Mouse (Mus musculus): Measurements from ENCODE around the gene 2510039O18Rik. TPM values are rescaled to one million over a fixed set of nuclear protein-coding genes. Genes with fewer than 3 reads are reported as not detected.
A peak's percentile ranks its signal among the peaks of the same experiment; 100 is the strongest.

Gene 2510039O18Rik
- polyA plus RNA-seq, 1 experiment from 2014 or later, result 6.5 TPM

DNA sequence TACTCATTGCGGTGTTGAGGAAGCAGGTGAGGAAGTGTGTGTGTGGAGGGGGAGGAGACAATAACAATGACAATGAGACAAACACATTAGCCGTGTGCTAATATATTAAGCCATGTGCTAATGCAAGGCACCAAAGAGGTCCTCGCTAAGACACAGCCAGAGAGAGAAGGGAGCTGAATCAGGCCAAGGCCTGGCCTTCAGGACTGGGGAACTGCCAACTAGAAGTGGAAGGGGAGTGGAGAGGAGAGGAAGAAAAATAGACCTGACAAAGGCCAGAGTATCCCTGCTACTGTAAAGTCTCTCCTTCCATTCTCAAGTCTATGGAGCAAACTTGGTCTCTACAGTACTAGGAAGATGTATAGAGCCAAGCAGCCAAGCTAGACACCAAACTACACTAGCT is 37.1 kb upstream of the 2510039O18Rik start:
- H3K4me3 ChIP-seq (ENCODE audit: low read depth, low read length), result peak overlapping the region; percentile 89
- TF ChIP-seq CTCF (IDR thresholded peaks at IDR 0.05; ENCODE audit: low read depth), result no peak
- peak overlapping the region; percentile 91; the same call in 1 of the 2 replicates for H3K27ac ChIP-seq (ENCODE audit: low read depth)
- peak overlapping the region; percentile 92 for H3K9ac ChIP-seq (replicated peaks)
- no peaks in the 10 kb centered on the region for H3K27me3 ChIP-seq (ENCODE audit: insufficient read depth, low read length)
- no peaks in the 10 kb centered on the region for H3K9me3 ChIP-seq (ENCODE audit: low read length)
- H3K4me2 ChIP-seq (ENCODE audit: low read depth, low read length), result peak overlapping the region; percentile 91
- no peak for DNase-seq
- WGBS (ENCODE audit: insufficient replicate concordance), result 55% methylated on average over 3 of the region's 3 CpGs
- peaks cover 11% of the 10 kb centered on the region for H3K4me1 ChIP-seq (ENCODE audit: insufficient read depth)
- peaks cover 26% of the 10 kb centered on the region for H3K36me3 ChIP-seq (replicated peaks; ENCODE audit: insufficient read depth, low read length)
- ATAC-seq, result no peak

DNA sequence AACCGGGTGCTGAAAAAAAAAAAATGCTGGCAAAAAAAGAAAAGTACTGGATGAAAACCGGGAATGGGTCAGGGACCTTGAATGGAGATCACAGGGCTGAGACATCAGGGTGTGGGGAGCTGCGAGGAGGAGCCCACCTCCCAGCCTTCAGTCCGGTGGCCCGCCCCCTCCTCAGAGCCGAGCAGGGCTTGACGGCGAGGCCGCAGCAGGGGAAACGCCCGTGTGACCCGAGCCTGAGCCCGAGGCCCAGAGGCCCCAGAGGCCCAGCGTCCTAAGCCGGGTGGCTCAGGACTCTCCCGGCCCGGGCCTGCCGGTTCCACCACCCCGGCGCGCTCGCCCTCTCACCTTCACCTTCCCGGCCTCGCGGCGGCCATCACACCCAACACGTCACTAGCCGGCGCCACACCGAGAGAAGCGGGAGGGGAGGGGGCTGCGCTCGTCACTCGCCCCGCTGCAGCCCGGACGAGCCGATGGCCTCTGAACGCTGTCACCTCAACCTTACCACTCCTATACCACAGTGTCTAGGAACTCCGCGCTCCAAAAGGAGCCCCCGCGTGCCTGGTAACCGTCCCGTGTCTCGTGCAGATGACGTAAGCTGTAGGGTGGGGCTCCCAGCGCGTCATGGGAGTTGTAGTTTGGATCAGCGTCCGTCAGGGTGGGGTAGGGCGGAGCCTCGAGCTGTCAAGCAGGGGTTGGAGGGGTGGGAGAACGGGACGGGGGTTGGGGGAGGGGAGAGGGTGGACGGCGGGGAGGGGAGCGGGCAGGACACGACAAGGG is 36.2 kb upstream of the 2510039O18Rik start, which contains the start of gene Mfn2:
Mfn2 (minus strand) TSS at position 392 of the 777 bp plus-strand sequence.
- TF ChIP-seq EP300 (IDR thresholded peaks at IDR 0.05; ENCODE audit: low read depth) (no peak), CTCF (IDR thresholded peaks at IDR 0.05; ENCODE audit: low read depth) (no peak)
- H3K36me3 ChIP-seq (replicated peaks; ENCODE audit: insufficient read depth, low read length), result peaks cover 17% of the 10 kb centered on the region
- ATAC-seq, result peak; percentile 96
- H3K4me1 ChIP-seq (ENCODE audit: insufficient read depth), result peaks cover 11% of the 10 kb centered on the region
- peak within 1 kb of the TSS; percentile 91 for H3K4me2 ChIP-seq (ENCODE audit: low read depth, low read length)
- no peaks in the 10 kb centered on the region for H3K9me3 ChIP-seq (ENCODE audit: low read length)
- WGBS (ENCODE audit: insufficient replicate concordance), result under 1% methylated on average over 53 of the region's 59 CpGs
- peak within 1 kb of the TSS; percentile 91 for H3K27ac ChIP-seq (ENCODE audit: low read depth)
- no peaks in the 10 kb centered on the region for H3K27me3 ChIP-seq (ENCODE audit: insufficient read depth, low read length)
- H3K4me3 ChIP-seq (ENCODE audit: low read depth, low read length), result peak within 1 kb of the TSS; percentile 89
- peak within 1 kb of the TSS; percentile 92 for H3K9ac ChIP-seq (replicated peaks)
- peak; percentile 93 for DNase-seq

DNA sequence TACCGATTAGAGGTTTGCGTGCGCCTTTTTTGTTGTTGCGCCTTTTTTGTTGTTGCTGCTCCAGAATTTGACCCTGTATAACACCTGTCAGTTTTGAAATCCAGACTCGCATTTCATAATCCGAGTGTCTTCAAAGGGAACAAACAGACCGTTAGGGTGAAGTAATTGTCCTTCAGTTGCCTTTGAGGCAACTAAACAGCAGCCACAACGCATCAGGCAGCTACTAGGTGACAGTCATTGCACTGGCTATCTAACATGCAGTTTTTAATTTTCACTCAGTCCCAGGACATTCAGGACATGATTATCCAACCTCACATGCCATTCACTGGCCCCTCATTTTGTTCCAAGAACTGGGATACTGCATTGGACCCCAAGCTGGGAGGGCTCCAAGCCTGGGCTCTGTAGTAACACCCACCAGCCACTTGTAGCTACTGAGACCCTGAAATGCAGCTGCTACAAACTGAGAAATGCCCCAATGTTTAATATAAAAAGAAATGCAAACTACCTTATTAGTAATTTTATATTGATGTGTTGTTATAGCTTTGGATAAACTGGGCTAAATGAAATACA is 35.5 kb upstream of the 2510039O18Rik start:
- H3K27ac ChIP-seq (ENCODE audit: low read depth), result peak overlapping the region; percentile 91
- peak overlapping the region; percentile 89 for H3K4me3 ChIP-seq (ENCODE audit: low read depth, low read length)
- WGBS (ENCODE audit: insufficient replicate concordance), result 2% methylated on average over 8 of the region's 8 CpGs
- H3K27me3 ChIP-seq (ENCODE audit: insufficient read depth, low read length), result no peaks in the 10 kb centered on the region
- no peak for DNase-seq
- H3K9ac ChIP-seq (replicated peaks), result peak overlapping the region; percentile 92
- H3K9me3 ChIP-seq (ENCODE audit: low read length), result no peaks in the 10 kb centered on the region
- H3K4me1 ChIP-seq (ENCODE audit: insufficient read depth), result peaks cover 11% of the 10 kb centered on the region
- TF ChIP-seq EP300 (IDR thresholded peaks at IDR 0.05; ENCODE audit: low read depth) (no peak), CTCF (IDR thresholded peaks at IDR 0.05; ENCODE audit: low read depth) (no peak)
- peak; percentile 78 for ATAC-seq
- peak overlapping the region; percentile 91 for H3K4me2 ChIP-seq (ENCODE audit: low read depth, low read length)
- H3K36me3 ChIP-seq (replicated peaks; ENCODE audit: insufficient read depth, low read length), result peaks cover 12% of the 10 kb centered on the region

DNA sequence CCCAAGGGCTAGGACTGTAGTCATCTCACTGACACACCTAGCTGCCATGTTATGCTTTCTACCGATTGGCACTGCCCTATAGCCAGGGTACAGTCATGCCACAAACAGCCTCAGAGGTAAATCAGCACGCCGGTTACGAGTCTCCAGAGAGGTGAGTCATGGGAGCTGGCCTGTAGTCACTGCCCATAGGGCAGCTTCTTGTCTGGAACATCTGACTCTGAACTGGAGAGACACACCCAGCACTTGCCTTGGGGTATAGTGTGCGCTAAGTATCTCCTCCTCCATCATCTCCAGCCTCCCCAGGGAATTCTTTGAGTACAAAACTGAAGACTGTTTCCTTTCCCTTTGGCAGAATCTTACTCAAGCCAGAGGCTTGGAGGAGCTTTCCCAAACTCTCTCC is 34.5 kb upstream of the 2510039O18Rik start:
- no peak for ATAC-seq
- Histone ChIP-seq H3K4me1 (ENCODE audit: insufficient read depth) (peaks cover 11% of the 10 kb centered on the region), H3K27me3 (ENCODE audit: insufficient read depth, low read length) (no peaks in the 10 kb centered on the region), H3K9ac (replicated peaks) (no peak overlapping the region), H3K9me3 (ENCODE audit: low read length) (no peaks in the 10 kb centered on the region), H3K36me3 (replicated peaks; ENCODE audit: insufficient read depth, low read length) (peaks cover 15% of the 10 kb centered on the region), H3K4me2 (ENCODE audit: low read depth, low read length) (no peak overlapping the region), H3K4me3 (ENCODE audit: low read depth, low read length) (no peak overlapping the region), H3K27ac (ENCODE audit: low read depth) (no peak overlapping the region)
- TF ChIP-seq CTCF (IDR thresholded peaks at IDR 0.05; ENCODE audit: low read depth) (no peak), EP300 (IDR thresholded peaks at IDR 0.05; ENCODE audit: low read depth) (no peak)
- WGBS (ENCODE audit: insufficient replicate concordance), result 83% methylated on average over 5 of the region's 5 CpGs
- no peak for DNase-seq

DNA sequence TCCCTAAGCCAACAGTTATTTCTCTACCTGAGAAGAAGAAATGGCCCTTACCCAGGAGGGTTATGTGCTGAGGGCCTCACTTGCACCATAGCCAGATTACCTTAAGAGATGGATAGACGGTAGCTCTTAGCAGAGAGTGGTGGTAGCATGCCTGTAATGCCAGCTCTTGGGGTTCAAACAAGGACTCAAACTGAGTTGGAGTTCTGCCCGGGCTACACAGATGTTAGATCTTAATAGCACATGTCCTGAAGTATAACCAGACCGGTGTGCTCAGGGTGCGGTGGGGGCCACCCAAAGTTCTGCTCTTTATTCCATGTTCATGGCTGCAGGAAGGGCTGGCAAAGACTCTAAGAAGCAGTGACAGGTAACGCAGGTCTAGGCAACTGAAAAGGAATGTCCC is 31.2 kb upstream of the 2510039O18Rik start:
- no peak overlapping the region for H3K27ac ChIP-seq (ENCODE audit: low read depth)
- H3K27me3 ChIP-seq (ENCODE audit: insufficient read depth, low read length), result no peaks in the 10 kb centered on the region
- DNase-seq (no peak), ATAC-seq (no peak)
- no peak for TF ChIP-seq CTCF (IDR thresholded peaks at IDR 0.05; ENCODE audit: low read depth)
- TF ChIP-seq EP300 (IDR thresholded peaks at IDR 0.05; ENCODE audit: low read depth), result no peak
- no peaks in the 10 kb centered on the region for H3K4me1 ChIP-seq (ENCODE audit: insufficient read depth)
- H3K9ac ChIP-seq (replicated peaks), result no peak overlapping the region
- H3K36me3 ChIP-seq (replicated peaks; ENCODE audit: insufficient read depth, low read length), result peaks cover 8% of the 10 kb centered on the region; the same call in 1 of the 2 replicates
- no peaks in the 10 kb centered on the region for H3K9me3 ChIP-seq (ENCODE audit: low read length)
- no peak overlapping the region for H3K4me3 ChIP-seq (ENCODE audit: low read depth, low read length)
- WGBS (ENCODE audit: insufficient replicate concordance), result 90% methylated on average over 5 of the region's 5 CpGs
- no peak overlapping the region for H3K4me2 ChIP-seq (ENCODE audit: low read depth, low read length)

DNA sequence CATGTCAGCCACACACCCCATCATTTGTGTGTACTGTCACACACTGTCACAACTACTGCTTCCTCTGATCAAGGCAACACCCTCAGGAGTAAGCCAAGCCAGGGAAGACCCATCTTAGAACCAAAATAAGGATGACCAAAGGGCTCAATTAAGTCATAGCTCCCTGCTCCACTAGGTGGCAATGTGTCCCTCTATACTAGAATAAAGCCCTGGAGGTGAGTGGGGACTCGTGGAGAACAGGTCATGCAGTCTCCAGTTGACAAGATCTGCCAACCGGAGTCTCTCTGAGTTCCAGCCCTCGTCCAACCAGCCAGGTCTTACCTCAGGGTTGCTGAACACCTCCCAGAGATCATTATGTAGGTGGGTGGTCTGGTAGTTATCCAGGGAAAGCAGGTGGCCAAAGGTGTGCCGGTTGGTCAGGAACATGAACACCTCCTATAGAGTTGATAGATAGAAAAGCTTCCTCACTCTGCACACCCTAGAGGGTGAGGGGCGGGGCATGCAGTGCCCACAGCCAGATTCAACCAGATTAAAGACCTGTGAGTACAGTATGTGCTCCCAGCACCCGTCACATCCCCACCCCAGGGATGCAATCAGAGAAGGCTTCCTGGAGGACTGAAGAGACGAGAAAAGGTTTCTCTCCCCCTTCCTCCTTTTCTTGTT is 22.1 kb upstream of the 2510039O18Rik start:
- H3K4me1 ChIP-seq (ENCODE audit: insufficient read depth), result no peaks in the 10 kb centered on the region
- H3K27ac ChIP-seq (ENCODE audit: low read depth), result no peak overlapping the region
- peaks cover 18% of the 10 kb centered on the region for H3K36me3 ChIP-seq (replicated peaks; ENCODE audit: insufficient read depth, low read length)
- no peak overlapping the region for H3K4me3 ChIP-seq (ENCODE audit: low read depth, low read length)
- no peak overlapping the region; the same call in 1 of the 2 replicates for H3K9ac ChIP-seq (replicated peaks)
- 50% methylated on average over 7 of the region's 7 CpGs for WGBS (ENCODE audit: insufficient replicate concordance)
- no peaks in the 10 kb centered on the region for H3K9me3 ChIP-seq (ENCODE audit: low read length)
- no peaks in the 10 kb centered on the region for H3K27me3 ChIP-seq (ENCODE audit: insufficient read depth, low read length)
- DNase-seq (peak; percentile 49), ATAC-seq (peak; percentile 51; the same call in 1 of the 2 replicates)
- TF ChIP-seq CTCF (IDR thresholded peaks at IDR 0.05; ENCODE audit: low read depth), result peak; percentile 74
- TF ChIP-seq EP300 (IDR thresholded peaks at IDR 0.05; ENCODE audit: low read depth), result no peak
- H3K4me2 ChIP-seq (ENCODE audit: low read depth, low read length), result no peak overlapping the region
